Mouse (Mus musculus): Measurements from ENCODE around the gene Cnot9. TPM values are rescaled to one million over a fixed set of nuclear protein-coding genes. Genes with fewer than 3 reads are reported as not detected.
"Not testable (repeated sequence)": the region's sequence is repeated elsewhere in the genome, so short reads cannot be mapped to it uniquely, and the experiment has no call there.

Gene Cnot9
- polyA plus RNA-seq (2015; fragmentation: Nextera tagmentation; extraction: Ambion mirVana) = 53.8 and 56.2 TPM in 2 replicates

- H3K27ac ChIP-seq (replicated peaks) = peak within 1 kb of the TSS; percentile 73
- peak within 1 kb of the TSS; percentile 81 for H3K4me2 ChIP-seq (replicated peaks)
- H3K4me3 ChIP-seq = peak within 1 kb of the TSS; percentile 56
- peak; percentile 100 for ATAC-seq (replicated peaks)
- no peaks in the 10 kb centered on the region for H3K36me3 ChIP-seq
- H3K4me1 ChIP-seq = peaks cover 43% of the 10 kb centered on the region
- under 1% methylated on average over 60 of the region's 64 CpGs for WGBS
- no peaks in the 10 kb centered on the region for H3K27me3 ChIP-seq
- peak within 1 kb of the TSS; percentile 79 for H3K9ac ChIP-seq (replicated peaks)
- no peaks in the 10 kb centered on the region for H3K9me3 ChIP-seq
Measured at GRCm38 (mm10) chr1:74505721-74506464, at the start of gene Cnot9. Gene Cnot9 (plus strand): TSS chr1:74506058.

- H3K9ac ChIP-seq (replicated peaks) = no peak overlapping the region
- no peak for ATAC-seq (replicated peaks)
- peaks cover 47% of the 10 kb centered on the region for H3K36me3 ChIP-seq
- no peak overlapping the region for H3K4me3 ChIP-seq
- H3K27ac ChIP-seq (replicated peaks) = no peak overlapping the region
- H3K4me1 ChIP-seq = no peaks in the 10 kb centered on the region
- H3K4me2 ChIP-seq (replicated peaks) = no peak overlapping the region
- no peaks in the 10 kb centered on the region for H3K9me3 ChIP-seq
- 75% methylated on average over 2 of the region's 2 CpGs for WGBS
- H3K27me3 ChIP-seq = no peaks in the 10 kb centered on the region
Measured at GRCm38 (mm10) chr1:74460273-74460672, 45.6 kb upstream of the Cnot9 start.

GRCm38 (mm10) chr1:74485792-74486191 is 20.1 kb upstream of the Cnot9 start:
- Histone ChIP-seq H3K9me3 (no peaks in the 10 kb centered on the region), H3K27me3 (no peaks in the 10 kb centered on the region), H3K9ac (replicated peaks) (no peak overlapping the region), H3K4me2 (replicated peaks) (no peak overlapping the region), H3K4me1 (no peaks in the 10 kb centered on the region), H3K4me3 (no peak overlapping the region), H3K36me3 (peaks cover 81% of the 10 kb centered on the region), H3K27ac (replicated peaks) (no peak overlapping the region)
- WGBS = 93% methylated on average over 5 of the region's 5 CpGs
- ATAC-seq (replicated peaks) = no peak

- Histone ChIP-seq H3K9me3 (no peaks in the 10 kb centered on the region), H3K36me3 (peaks cover 2% of the 10 kb centered on the region; the same call in 1 of the 2 replicates), H3K27me3 (no peaks in the 10 kb centered on the region), H3K27ac (replicated peaks) (no peak overlapping the region), H3K4me1 (peaks cover 12% of the 10 kb centered on the region), H3K4me3 (no peak overlapping the region), H3K4me2 (replicated peaks) (no peak overlapping the region), H3K9ac (replicated peaks) (no peak overlapping the region)
- WGBS = 91% methylated on average over 1 of the region's 1 CpGs
- ATAC-seq (replicated peaks) = no peak
Measured at GRCm38 (mm10) chr1:74501106-74501505, 4.8 kb upstream of the Cnot9 start.

- ATAC-seq (replicated peaks) = no peak
- H3K4me1 ChIP-seq = peaks cover 43% of the 10 kb centered on the region
Measured at GRCm38 (mm10) chr1:74505393-74505720, 501 bp upstream of the Cnot9 start.

GRCm38 (mm10) chr1:74506471-74506881 is 618 bp downstream of the Cnot9 start:
- peak overlapping the region; percentile 71 for H3K4me2 ChIP-seq (replicated peaks)
- WGBS = under 1% methylated on average over 33 of the region's 34 CpGs

More at GRCm38 (mm10) chr1:74505393-74505720, 501 bp upstream of the Cnot9 start:
- peak overlapping the region; percentile 72 for H3K9ac ChIP-seq (replicated peaks)
- H3K27ac ChIP-seq (replicated peaks) = peak overlapping the region; percentile 73
- H3K4me2 ChIP-seq (replicated peaks) = peak overlapping the region; percentile 81
- no peaks in the 10 kb centered on the region for H3K36me3 ChIP-seq
- 0% methylated on average over 22 of the region's 22 CpGs for WGBS
- H3K4me3 ChIP-seq = peak overlapping the region; percentile 56
- H3K9me3 ChIP-seq = no peaks in the 10 kb centered on the region
- no peaks in the 10 kb centered on the region for H3K27me3 ChIP-seq

GRCm38 (mm10) chr1:74507780-74508179 is 1.9 kb downstream of the Cnot9 start:
- H3K27ac ChIP-seq (replicated peaks) = no peak overlapping the region
- no peak for ATAC-seq (replicated peaks)
- H3K27me3 ChIP-seq = no peaks in the 10 kb centered on the region
- peaks cover 43% of the 10 kb centered on the region for H3K4me1 ChIP-seq
- H3K9me3 ChIP-seq = no peaks in the 10 kb centered on the region
- H3K9ac ChIP-seq (replicated peaks) = no peak overlapping the region
- no peaks in the 10 kb centered on the region for H3K36me3 ChIP-seq
- 98% methylated on average over 2 of the region's 2 CpGs for WGBS
- H3K4me2 ChIP-seq (replicated peaks) = peak overlapping the region; percentile 71
- peak overlapping the region; percentile 56; the same call in 1 of the 2 replicates for H3K4me3 ChIP-seq

More at GRCm38 (mm10) chr1:74506471-74506881, 618 bp downstream of the Cnot9 start:
- H3K9ac ChIP-seq (replicated peaks) = peak overlapping the region; percentile 79
- no peaks in the 10 kb centered on the region for H3K36me3 ChIP-seq
- peak overlapping the region; percentile 56 for H3K4me3 ChIP-seq
- no peak; the same call in 1 of the 2 replicates for ATAC-seq (replicated peaks)
- H3K9me3 ChIP-seq = no peaks in the 10 kb centered on the region
- peak overlapping the region; percentile 71 for H3K27ac ChIP-seq (replicated peaks)
- no peaks in the 10 kb centered on the region for H3K27me3 ChIP-seq
- H3K4me1 ChIP-seq = peaks cover 43% of the 10 kb centered on the region

- Histone ChIP-seq H3K36me3 (peaks cover 6% of the 10 kb centered on the region; the same call in 1 of the 2 replicates), H3K4me1 (peaks cover 31% of the 10 kb centered on the region), H3K9me3 (no peaks in the 10 kb centered on the region), H3K9ac (replicated peaks) (no peak overlapping the region), H3K4me2 (replicated peaks) (no peak overlapping the region), H3K4me3 (no peak overlapping the region), H3K27me3 (no peaks in the 10 kb centered on the region), H3K27ac (replicated peaks) (no peak overlapping the region)
- no peak for ATAC-seq (replicated peaks)
- WGBS = 98% methylated on average over 5 of the region's 5 CpGs
Measured at GRCm38 (mm10) chr1:74511306-74511705, 5.4 kb downstream of the Cnot9 start.

- WGBS = 85% methylated on average over 1 of the region's 1 CpGs
- not testable (repeated sequence) for H3K27ac ChIP-seq (replicated peaks); H3K27me3 ChIP-seq; H3K4me2 ChIP-seq (replicated peaks); H3K9me3 ChIP-seq; H3K9ac ChIP-seq (replicated peaks); ATAC-seq (replicated peaks); H3K4me3 ChIP-seq
- H3K4me1 ChIP-seq = peaks cover 18% of the 10 kb centered on the region
- peaks cover 12% of the 10 kb centered on the region; the same call in 1 of the 2 replicates for H3K36me3 ChIP-seq
Measured at GRCm38 (mm10) chr1:74512999-74513398, 7.1 kb downstream of the Cnot9 start.

- no peak overlapping the region for H3K4me2 ChIP-seq (replicated peaks)
- no peak overlapping the region for H3K27ac ChIP-seq (replicated peaks)
- H3K27me3 ChIP-seq = no peaks in the 10 kb centered on the region
- no peak overlapping the region for H3K4me3 ChIP-seq
- no peaks in the 10 kb centered on the region for H3K4me1 ChIP-seq
- peaks cover 63% of the 10 kb centered on the region for H3K36me3 ChIP-seq
- H3K9ac ChIP-seq (replicated peaks) = no peak overlapping the region
- H3K9me3 ChIP-seq = no peaks in the 10 kb centered on the region
- ATAC-seq (replicated peaks) = no peak
Measured at GRCm38 (mm10) chr1:74519875-74520274, 14.0 kb downstream of the Cnot9 start.

- WGBS = 95% methylated on average over 4 of the region's 4 CpGs
- peaks cover 85% of the 10 kb centered on the region for H3K36me3 ChIP-seq
- no peak for ATAC-seq (replicated peaks)
Measured at GRCm38 (mm10) chr1:74524746-74525145, 18.9 kb downstream of the Cnot9 start.

GRCm38 (mm10) chr1:74528589-74528988 is 22.7 kb downstream of the Cnot9 start:
- 93% methylated on average over 7 of the region's 7 CpGs for WGBS
- no peak for ATAC-seq (replicated peaks)
- H3K27me3 ChIP-seq = no peaks in the 10 kb centered on the region
- no peak overlapping the region for H3K4me2 ChIP-seq (replicated peaks)
- no peak overlapping the region for H3K4me3 ChIP-seq
- H3K4me1 ChIP-seq = no peaks in the 10 kb centered on the region
- no peaks in the 10 kb centered on the region for H3K9me3 ChIP-seq
- no peak overlapping the region for H3K9ac ChIP-seq (replicated peaks)
- peaks cover 79% of the 10 kb centered on the region for H3K36me3 ChIP-seq
- no peak overlapping the region for H3K27ac ChIP-seq (replicated peaks)

More at GRCm38 (mm10) chr1:74524746-74525145, 18.9 kb downstream of the Cnot9 start:
- Histone ChIP-seq H3K27me3 (no peaks in the 10 kb centered on the region), H3K4me2 (replicated peaks) (no peak overlapping the region), H3K4me3 (no peak overlapping the region), H3K9me3 (no peaks in the 10 kb centered on the region), H3K9ac (replicated peaks) (no peak overlapping the region), H3K4me1 (no peaks in the 10 kb centered on the region), H3K27ac (replicated peaks) (no peak overlapping the region)

Measured in forebrain, embryonic 15.5 days (tissue).